Mouse (Mus musculus) limb, embryonic 10.5 days (tissue): Measurements from ENCODE around the gene Ranbp3. TPM values are rescaled to one million over a fixed set of nuclear protein-coding genes. Genes with fewer than 3 reads are reported as not detected.

ENCODE experiments used
- DNase-seq: peaks from one replicate; pipeline ENCODE4 v3.0.0-alpha.2; 2017; ENCODE audit warnings: low spot score
- H3K27ac ChIP-seq: fragments of 300-500 bp; sonication (generic); 2 replicates; pipeline ENCODE4 v1.5.1; 2016; ENCODE audit warnings: mild to moderate bottlenecking
- H3K27me3 ChIP-seq: fragments of 300-500 bp; sonication (generic); 2 replicates; pipeline ENCODE4 v1.6.1; 2016; ENCODE audit warnings: low read depth, mild to moderate bottlenecking; ENCODE audit not compliant: poor library complexity, severe bottlenecking
- H3K36me3 ChIP-seq: fragments of 300-500 bp; sonication (generic); 2 replicates; pipeline ENCODE4 v1.6.1; 2016; ENCODE audit warnings: mild to moderate bottlenecking, moderate library complexity
- H3K4me1 ChIP-seq: fragments of 300-500 bp; sonication (generic); 2 replicates; pipeline ENCODE4 v1.6.1; 2016
- H3K4me3 ChIP-seq: fragments of 300-500 bp; sonication (generic); 2 replicates; pipeline ENCODE4 v1.5.1; 2016; ENCODE audit warnings: mild to moderate bottlenecking, moderate library complexity
- H3K9me3 ChIP-seq: fragments of 300-500 bp; sonication (generic); replicated peaks from 2 replicates; pipeline ENCODE4 v1.6.1; 2016; ENCODE audit warnings: mild to moderate bottlenecking
- WGBS: fragments of 180-500 bp; shearing (Covaris S2); methylation state at CpG from one replicate; pipeline ENCODE4 v1.1.7; 2016; 5-methylcytosine and 5-hydroxymethylcytosine counted together
- polyA plus RNA-seq: library from polyadenylated mRNA; unstranded; fragments of >200 nt; fragmentation: Nextera tagmentation; extraction: Ambion mirVana; gene quantifications from 2 replicates; pipeline ENCODE4 v1.2.1, GENCODE M21; 2016

The Ranbp3 gene
- polyA plus RNA-seq, 1 experiment from 2014 or later, result 148 TPM

DNA sequence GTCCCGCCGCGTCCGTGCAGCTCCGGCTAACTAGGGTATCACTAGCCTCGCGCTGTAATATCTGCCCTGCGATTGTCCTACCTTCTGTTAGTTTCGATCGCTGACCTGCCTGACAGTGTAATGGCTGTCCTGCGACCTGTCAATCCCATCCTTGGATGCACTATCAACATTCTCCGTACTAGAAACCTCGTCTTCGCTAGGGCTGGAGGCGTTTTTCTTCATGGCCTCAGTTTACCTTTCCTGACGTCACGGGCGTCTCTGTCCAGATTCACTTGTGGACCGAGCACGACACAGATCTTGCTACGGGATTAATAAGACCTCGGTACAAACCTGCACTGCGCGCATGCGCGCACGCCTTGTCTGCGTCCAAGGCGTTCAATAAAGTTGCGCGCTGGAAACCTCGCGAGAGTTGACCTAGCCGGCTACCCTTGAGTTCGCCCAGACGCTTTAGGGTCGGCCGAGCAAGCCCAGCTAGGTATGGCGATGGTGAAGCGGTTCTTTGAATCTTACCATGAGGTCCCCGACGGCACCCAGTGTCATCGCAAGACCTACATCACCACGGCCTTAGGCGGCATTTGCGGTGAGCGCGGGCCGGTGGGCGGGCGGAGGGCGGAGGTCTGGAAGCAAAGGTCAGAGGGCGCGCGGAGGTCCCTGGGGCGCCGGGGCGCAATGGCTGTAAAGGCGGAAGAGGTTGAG is 44.4 kb downstream of the Ranbp3 start, which contains the start of the genes Ndufa11 and Vmac:
Gene Ndufa11 (plus strand): TSS at position 405 of the 696 bp plus-strand sequence.
Gene Vmac (minus strand): TSS at position 660 of the 696 bp plus-strand sequence.
- Histone ChIP-seq H3K9me3 (no peaks in the 10 kb centered on the region), H3K4me3 (peak within 1 kb of the TSS; percentile 84)
- under 1% methylated on average over 59 of the region's 59 CpGs for WGBS

DNA sequence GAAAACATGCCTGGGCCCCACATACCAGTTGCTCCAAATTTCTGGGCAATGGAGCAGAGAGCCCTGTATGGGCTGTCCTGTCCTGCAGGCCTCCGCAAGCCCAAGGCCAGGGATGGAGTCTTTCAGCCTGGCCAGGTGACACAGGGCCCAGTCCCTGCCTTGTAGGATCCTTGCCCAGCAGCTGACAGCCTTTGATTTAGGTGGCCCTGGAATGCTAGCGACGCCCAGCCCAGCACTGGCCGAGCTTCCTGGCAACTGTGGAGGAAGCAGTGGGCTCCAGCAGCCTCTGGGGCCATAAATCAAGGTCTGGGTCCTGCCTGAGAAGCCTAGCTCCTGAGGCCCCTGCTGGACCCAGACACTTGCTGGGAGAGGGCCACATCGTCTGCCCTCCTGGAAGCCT is 49.3 kb downstream of the Ranbp3 start:
- Histone ChIP-seq H3K36me3 (peaks cover 63% of the 10 kb centered on the region), H3K27ac (peak overlapping the region; percentile 53), H3K4me1 (peaks cover 46% of the 10 kb centered on the region)

More for the DNA sequence above, 44.4 kb downstream of the Ranbp3 start, which contains the start of the genes Ndufa11 and Vmac:
- peak; percentile 98 for DNase-seq
- Histone ChIP-seq H3K4me1 (peaks cover 44% of the 10 kb centered on the region), H3K27me3 (no peaks in the 10 kb centered on the region), H3K27ac (peak within 1 kb of the TSS; percentile 93), H3K36me3 (peaks cover 39% of the 10 kb centered on the region)

DNA sequence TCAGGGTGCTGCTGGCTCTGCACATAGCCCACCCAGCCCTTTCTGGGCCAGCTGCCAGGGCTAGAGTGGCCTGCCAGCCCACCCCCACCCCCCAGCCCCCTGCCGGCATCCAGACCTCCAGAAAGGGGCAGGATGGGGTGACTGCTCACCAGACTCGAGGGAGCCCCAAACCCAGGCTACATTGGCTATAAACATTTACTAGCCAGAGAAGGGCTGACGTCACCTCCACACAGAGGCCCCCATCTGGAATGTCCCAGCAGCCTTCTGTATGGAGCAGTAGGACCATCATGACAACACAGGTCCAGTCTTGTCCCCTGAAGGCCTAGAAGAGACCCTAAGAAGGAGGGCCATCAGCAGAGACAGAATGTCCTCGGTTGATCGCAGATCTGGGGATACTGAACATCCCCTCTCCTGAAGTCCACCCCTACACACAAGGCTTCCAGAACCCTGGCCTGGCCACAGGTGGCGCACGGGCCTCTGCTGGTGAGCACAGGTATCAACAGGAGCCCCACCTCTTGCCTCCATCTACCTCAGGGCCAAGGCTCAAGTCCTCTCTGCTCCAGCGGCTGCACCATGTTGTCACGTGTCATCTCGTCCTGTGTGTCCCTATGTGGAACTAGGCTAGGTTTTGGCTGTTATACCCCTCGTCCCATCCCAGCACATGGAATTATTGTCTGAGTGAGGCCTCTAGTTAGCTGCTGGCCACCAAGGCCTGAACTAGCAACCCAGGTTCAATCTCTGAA is 50.5 kb downstream of the Ranbp3 start:
- Histone ChIP-seq H3K4me1 (peaks cover 51% of the 10 kb centered on the region), H3K36me3 (peaks cover 63% of the 10 kb centered on the region), H3K9me3 (no peaks in the 10 kb centered on the region), H3K27me3 (peaks cover 6% of the 10 kb centered on the region), H3K27ac (peak overlapping the region; percentile 53; the same call in 1 of the 2 replicates), H3K4me3 (no peak overlapping the region)
- no peak for DNase-seq
- WGBS, result 86% methylated on average over 11 of the region's 11 CpGs

More for the DNA sequence above, 49.3 kb downstream of the Ranbp3 start:
- H3K9me3 ChIP-seq, result no peaks in the 10 kb centered on the region
- WGBS, result 34% methylated on average over 5 of the region's 5 CpGs
- H3K27me3 ChIP-seq, result no peaks in the 10 kb centered on the region
- no peak overlapping the region; the same call in 1 of the 2 replicates for H3K4me3 ChIP-seq
- peak; percentile 49 for DNase-seq

DNA sequence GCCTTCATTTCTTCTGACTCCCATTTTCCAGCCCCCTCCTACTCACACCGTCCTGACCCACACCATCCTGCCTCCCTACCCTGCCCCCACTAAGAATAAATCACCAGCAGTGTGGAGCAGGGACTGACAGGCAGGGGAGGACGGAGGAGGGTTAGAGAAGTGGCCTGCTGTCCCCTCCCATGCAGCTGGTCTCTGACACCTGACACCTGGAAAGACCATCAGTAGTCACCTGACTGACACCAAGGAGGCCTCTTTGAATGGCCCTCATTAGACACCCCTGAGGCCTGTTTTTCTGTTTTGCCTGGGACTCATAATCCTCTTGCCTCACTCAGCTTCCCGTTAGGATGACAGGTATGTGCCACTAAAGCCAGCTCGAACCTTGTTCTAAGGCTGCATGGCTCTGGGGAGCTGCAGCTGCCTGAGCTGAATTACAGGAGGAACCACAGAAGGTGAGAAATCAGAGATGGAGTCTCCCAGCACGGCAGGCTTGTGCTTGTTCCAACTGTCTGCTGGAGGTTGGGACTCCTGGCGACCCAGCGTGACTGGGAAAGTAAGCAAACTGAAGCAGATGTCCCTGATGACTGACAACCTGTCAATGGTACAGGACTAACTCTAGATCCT is 54.0 kb downstream of the Ranbp3 start:
- Histone ChIP-seq H3K27ac (peak overlapping the region; percentile 56; the same call in 1 of the 2 replicates), H3K36me3 (peaks cover 35% of the 10 kb centered on the region), H3K4me3 (peak overlapping the region; percentile 4; the same call in 1 of the 2 replicates), H3K9me3 (no peaks in the 10 kb centered on the region), H3K4me1 (peaks cover 44% of the 10 kb centered on the region), H3K27me3 (peaks cover 12% of the 10 kb centered on the region)
- DNase-seq, result no peak
- WGBS, result 3% methylated on average over 7 of the region's 7 CpGs

DNA sequence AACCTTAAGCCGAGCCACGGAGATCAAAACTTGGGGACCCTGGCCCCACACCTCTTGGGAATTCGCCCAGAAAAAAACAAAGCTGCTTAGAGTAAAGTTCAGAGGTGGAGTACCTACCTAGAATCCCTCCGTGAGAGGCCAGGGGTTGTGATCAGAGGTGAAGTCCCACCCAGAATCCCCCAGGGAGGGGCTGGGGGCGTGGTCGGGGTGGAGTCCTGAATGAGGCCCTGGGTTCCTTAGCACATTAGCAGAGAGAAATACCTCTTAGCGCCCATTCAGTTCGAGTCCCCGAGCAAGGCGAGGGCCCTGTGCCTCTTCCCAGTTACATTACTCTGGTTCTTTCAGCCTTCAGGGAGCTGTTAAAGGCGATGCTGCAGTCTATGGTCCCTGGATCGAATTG is 54.6 kb downstream of the Ranbp3 start:
- 6% methylated on average over 12 of the region's 12 CpGs for WGBS
- DNase-seq, result peak; percentile 59
- no peaks in the 10 kb centered on the region for H3K9me3 ChIP-seq
- H3K36me3 ChIP-seq, result peaks cover 30% of the 10 kb centered on the region
- peak overlapping the region; percentile 56 for H3K27ac ChIP-seq
- peak overlapping the region; percentile 4; the same call in 1 of the 2 replicates for H3K4me3 ChIP-seq
- peaks cover 12% of the 10 kb centered on the region for H3K27me3 ChIP-seq
- peaks cover 39% of the 10 kb centered on the region for H3K4me1 ChIP-seq

DNA sequence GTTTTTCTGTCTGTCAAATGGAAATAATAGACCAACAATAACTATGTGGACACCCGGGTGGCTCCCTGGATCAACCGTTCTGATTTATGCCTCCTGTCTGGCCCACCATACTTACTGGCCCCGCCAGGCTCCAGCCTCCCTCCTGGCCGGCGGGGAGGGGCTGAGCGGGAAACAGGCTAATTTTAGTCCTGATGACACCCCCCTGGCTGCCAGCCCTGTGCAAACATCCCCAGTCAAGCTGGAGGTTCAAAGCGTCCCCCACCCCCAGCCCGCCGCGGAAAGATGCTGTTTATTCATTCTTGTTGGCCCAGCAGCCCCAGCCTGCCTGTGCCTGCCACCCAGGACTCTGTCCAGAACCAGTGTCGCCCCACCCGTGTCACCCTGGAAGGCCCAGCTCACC is 55.0 kb downstream of the Ranbp3 start:
- WGBS, result 22% methylated on average over 12 of the region's 12 CpGs
- peaks cover 12% of the 10 kb centered on the region for H3K27me3 ChIP-seq
- no peaks in the 10 kb centered on the region for H3K9me3 ChIP-seq
- DNase-seq, result no peak
- H3K36me3 ChIP-seq, result peaks cover 25% of the 10 kb centered on the region
- peak overlapping the region; percentile 47; the same call in 1 of the 2 replicates for H3K27ac ChIP-seq
- H3K4me3 ChIP-seq, result 0 out of 2 replicates have a peak overlapping the region, but pooled peaks have one; percentile 4
- peaks cover 36% of the 10 kb centered on the region for H3K4me1 ChIP-seq

DNA sequence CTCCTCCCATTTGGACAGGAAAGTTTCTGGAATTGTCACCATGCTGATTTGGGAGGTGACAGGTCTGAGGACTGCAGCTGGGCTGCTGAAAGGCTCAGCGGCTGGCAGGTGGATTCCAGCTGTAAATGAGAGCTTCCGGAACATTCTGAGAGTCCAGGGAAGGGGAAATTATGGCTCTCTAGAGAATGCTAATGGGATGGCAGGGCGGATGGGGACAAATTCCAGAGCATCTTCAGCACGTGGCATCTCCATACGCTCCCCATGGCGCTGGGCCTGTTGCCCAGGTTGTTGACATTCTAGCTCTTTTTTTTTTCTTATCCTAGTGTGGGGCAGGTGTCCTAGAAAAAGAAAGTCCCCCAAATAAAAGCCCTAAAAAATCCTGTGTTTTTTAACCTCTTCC is 56.1 kb downstream of the Ranbp3 start:
- Histone ChIP-seq H3K27me3 (peaks cover 14% of the 10 kb centered on the region), H3K27ac (no peak overlapping the region), H3K4me1 (peaks cover 40% of the 10 kb centered on the region), H3K9me3 (no peaks in the 10 kb centered on the region), H3K4me3 (no peak overlapping the region), H3K36me3 (peaks cover 15% of the 10 kb centered on the region)
- DNase-seq, result no peak
- WGBS, result 68% methylated on average over 6 of the region's 6 CpGs

DNA sequence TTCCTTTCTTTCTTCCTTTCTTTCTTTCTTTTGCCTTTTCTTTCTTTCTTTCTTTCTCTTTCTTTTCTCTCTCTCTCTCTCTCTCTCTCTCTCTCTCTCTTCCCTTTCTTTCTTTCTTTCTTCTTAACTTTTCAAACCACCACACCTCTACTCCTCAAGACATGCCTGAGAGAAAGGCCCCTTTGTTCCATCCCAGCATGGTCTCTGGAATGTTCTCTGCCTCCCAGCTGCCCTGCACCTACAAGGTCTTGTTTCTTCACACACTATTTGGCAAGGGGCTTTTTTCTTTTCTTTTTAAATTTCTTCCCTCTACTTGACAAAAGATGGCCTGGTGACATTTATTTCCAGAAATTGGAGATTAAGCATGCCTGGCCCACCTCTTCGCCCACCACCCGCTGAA is 56.6 kb downstream of the Ranbp3 start:
- Histone ChIP-seq H3K4me3 (no peak overlapping the region), H3K36me3 (peaks cover 10% of the 10 kb centered on the region; the same call in 1 of the 2 replicates), H3K27ac (peak overlapping the region; percentile 63; the same call in 1 of the 2 replicates), H3K27me3 (peaks cover 17% of the 10 kb centered on the region), H3K4me1 (peaks cover 40% of the 10 kb centered on the region), H3K9me3 (no peaks in the 10 kb centered on the region)
- 65% methylated on average over 2 of the region's 2 CpGs for WGBS
- no peak for DNase-seq

DNA sequence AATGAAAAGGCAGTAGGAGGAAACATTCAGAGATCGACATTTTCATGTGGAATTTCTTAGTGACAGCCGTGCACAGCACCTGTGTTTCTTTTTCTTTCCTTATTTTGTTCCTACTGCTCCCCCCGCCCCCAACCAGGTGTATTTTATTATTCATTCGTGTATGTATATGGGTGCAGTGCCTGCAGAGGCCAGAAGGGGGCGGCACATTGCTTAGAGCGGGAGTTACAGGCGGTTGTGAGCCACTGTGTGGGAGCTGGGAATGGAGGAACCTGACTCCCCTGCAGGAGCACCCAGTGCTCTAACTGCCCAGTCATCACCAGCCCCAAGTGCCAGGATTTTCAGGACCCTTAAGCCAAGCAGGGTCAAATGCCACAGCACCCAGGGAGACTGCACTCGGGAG is 63.4 kb downstream of the Ranbp3 start:
- peaks cover 12% of the 10 kb centered on the region; the same call in 1 of the 2 replicates for H3K27me3 ChIP-seq
- H3K4me1 ChIP-seq, result peaks cover 6% of the 10 kb centered on the region; the same call in 1 of the 2 replicates
- WGBS, result 42% methylated on average over 8 of the region's 8 CpGs
- no peak for DNase-seq
- H3K36me3 ChIP-seq, result no peaks in the 10 kb centered on the region
- H3K27ac ChIP-seq, result no peak overlapping the region
- H3K4me3 ChIP-seq, result no peak overlapping the region
- no peaks in the 10 kb centered on the region for H3K9me3 ChIP-seq

DNA sequence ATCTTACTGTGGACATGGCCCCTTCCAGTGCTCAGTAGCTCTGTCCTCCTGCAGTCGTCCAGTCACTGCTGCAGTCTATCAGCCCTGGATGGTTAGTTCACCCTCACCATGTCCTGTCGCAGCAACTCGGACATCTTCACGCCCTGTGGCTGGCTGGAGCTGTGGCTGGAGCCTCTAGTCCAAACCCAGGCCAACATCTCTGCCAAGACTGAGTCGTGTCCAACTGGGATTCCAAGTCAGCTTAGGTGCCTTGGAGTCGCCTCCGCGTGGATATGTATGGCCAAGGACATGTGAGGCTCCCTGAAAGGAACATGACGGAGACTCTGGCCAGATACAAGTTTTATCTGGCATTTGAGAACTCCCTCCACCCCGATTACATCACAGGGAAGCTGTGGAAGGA is 65.1 kb downstream of the Ranbp3 start:
- no peak for DNase-seq
- Histone ChIP-seq H3K4me3 (no peak overlapping the region), H3K4me1 (peaks cover 3% of the 10 kb centered on the region; the same call in 1 of the 2 replicates), H3K36me3 (no peaks in the 10 kb centered on the region), H3K27ac (no peak overlapping the region), H3K9me3 (no peaks in the 10 kb centered on the region), H3K27me3 (peaks cover 12% of the 10 kb centered on the region; the same call in 1 of the 2 replicates)
- 84% methylated on average over 10 of the region's 10 CpGs for WGBS

DNA sequence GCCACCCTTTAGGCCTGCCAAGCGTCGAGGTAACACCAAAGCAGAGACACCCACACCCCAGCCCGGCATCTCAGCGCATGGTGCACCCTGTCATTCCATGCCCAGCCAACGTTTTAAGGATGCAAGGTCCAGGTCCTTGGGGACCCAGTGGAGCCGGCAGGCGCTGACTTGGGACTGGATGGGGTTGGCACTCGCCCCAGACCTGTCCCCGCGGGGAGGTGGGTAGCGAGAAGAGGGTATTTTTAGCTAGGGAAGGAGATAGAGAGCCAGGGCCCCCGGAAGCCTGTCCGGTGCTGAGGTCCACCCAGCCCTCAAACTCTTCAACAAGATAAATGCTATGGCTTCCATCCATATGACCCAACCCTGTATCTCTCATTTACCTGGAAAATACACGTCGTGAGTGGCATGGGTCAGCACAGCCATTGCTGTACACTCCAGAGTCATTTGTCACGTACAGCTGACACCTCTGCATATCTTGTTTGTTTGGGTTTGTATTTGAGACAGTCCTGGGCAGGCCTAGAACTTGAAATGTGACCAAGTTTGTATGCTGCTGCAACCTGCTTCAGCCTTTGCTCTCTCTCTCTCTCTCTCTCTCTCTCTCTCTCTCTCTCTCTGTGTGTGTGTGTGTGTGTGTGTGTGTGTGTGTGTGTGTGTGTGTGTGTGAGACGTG is 67.2 kb downstream of the Ranbp3 start:
- H3K4me3 ChIP-seq, result no peak overlapping the region
- H3K9me3 ChIP-seq, result no peaks in the 10 kb centered on the region
- H3K27ac ChIP-seq, result no peak overlapping the region
- WGBS, result 85% methylated on average over 17 of the region's 17 CpGs
- no peaks in the 10 kb centered on the region for H3K4me1 ChIP-seq
- DNase-seq, result no peak
- H3K36me3 ChIP-seq, result no peaks in the 10 kb centered on the region
- peaks cover 7% of the 10 kb centered on the region; the same call in 1 of the 2 replicates for H3K27me3 ChIP-seq

DNA sequence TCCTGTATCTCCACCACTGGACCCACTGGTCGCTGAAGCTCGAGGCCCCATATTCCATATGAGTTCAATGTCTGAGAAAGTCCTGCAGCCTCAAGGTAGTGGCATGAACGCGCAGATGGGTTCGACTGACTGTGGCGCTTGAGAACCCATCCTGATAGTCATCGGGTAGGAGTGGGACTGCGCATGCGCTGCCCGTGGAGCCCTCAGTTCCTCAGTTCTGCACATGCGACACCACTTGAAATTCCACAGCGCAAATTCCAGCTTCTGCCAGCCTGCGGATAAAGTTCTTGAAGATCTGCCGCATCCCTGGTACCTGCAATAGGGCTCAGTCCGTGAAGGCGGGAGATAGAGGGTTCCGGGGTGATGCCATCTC is 67.7 kb downstream of the Ranbp3 start:
- H3K4me1 ChIP-seq, result no peaks in the 10 kb centered on the region
- WGBS, result 74% methylated on average over 17 of the region's 17 CpGs
- peaks cover 7% of the 10 kb centered on the region; the same call in 1 of the 2 replicates for H3K27me3 ChIP-seq
- H3K9me3 ChIP-seq, result no peaks in the 10 kb centered on the region
- H3K27ac ChIP-seq, result no peak overlapping the region
- H3K4me3 ChIP-seq, result no peak overlapping the region
- no peak for DNase-seq
- H3K36me3 ChIP-seq, result no peaks in the 10 kb centered on the region
